Mouse (Mus musculus): Measurements from ENCODE around the gene Cib1. TPM values are rescaled to one million over a fixed set of nuclear protein-coding genes. Genes with fewer than 3 reads are reported as not detected.

The Cib1 gene
- polyA plus RNA-seq, 1 experiment from 2014 or later = 285 TPM

- 71% methylated on average over 11 of the region's 11 CpGs for WGBS
- peak overlapping the region; percentile 85 for H3K4me3 ChIP-seq (ENCODE audit: low read length)
- peaks cover 44% of the 10 kb centered on the region for H3K4me1 ChIP-seq (ENCODE audit: control insufficient read depth, insufficient read depth, low read length)
- ATAC-seq = no peak
- no peak overlapping the region for H3K27ac ChIP-seq (ENCODE audit: low read length)
- H3K4me2 ChIP-seq (ENCODE audit: low read depth, low read length) = peak overlapping the region; percentile 69
- H3K9me3 ChIP-seq (ENCODE audit: control insufficient read depth, low read length) = no peaks in the 10 kb centered on the region
- no peaks in the 10 kb centered on the region for H3K27me3 ChIP-seq (replicated peaks; ENCODE audit: control insufficient read depth, insufficient read depth, low read length)
- peak overlapping the region; percentile 86; the same call in 1 of the 2 replicates for H3K9ac ChIP-seq (ENCODE audit: low read depth, low read length)
- H3K36me3 ChIP-seq (ENCODE audit: control insufficient read depth, insufficient read depth, low read length) = no peaks in the 10 kb centered on the region
Measured at GRCm38 (mm10) chr7:80199851-80200587, 32.6 kb downstream of the Cib1 start.

DNA sequence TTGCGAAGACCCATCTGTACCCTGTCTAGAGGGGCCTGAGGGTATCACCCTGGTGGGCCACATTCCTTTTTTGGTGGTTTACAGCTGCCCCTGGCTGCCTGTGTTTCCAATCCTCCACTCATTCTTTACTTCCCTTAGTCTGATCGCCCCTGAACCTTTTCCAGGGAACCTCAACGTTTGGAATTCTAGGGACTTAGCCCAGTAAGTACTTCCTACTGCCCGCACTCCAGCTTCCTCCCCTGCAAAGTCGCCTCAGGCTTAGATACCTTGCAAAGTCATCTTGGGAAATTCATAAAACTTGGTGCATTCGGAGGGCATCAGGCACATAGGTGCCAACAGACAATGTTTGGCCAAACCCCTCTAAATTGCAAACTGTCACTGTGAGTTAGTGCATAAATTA lies 33.3 kb downstream of the Cib1 start:
- Histone ChIP-seq H3K9ac (ENCODE audit: low read depth, low read length) (peak overlapping the region; percentile 86), H3K4me3 (ENCODE audit: low read length) (peak overlapping the region; percentile 85), H3K4me1 (ENCODE audit: control insufficient read depth, insufficient read depth, low read length) (peaks cover 44% of the 10 kb centered on the region), H3K4me2 (ENCODE audit: low read depth, low read length) (peak overlapping the region; percentile 69), H3K36me3 (ENCODE audit: control insufficient read depth, insufficient read depth, low read length) (no peaks in the 10 kb centered on the region), H3K9me3 (ENCODE audit: control insufficient read depth, low read length) (no peaks in the 10 kb centered on the region), H3K27ac (ENCODE audit: low read length) (peak overlapping the region; percentile 96), H3K27me3 (replicated peaks; ENCODE audit: control insufficient read depth, insufficient read depth, low read length) (no peaks in the 10 kb centered on the region)
- ATAC-seq = no peak
- 24% methylated on average over 6 of the region's 6 CpGs for WGBS

GRCm38 (mm10) chr7:80198863-80199262 lies 33.8 kb downstream of the Cib1 start:
- Histone ChIP-seq H3K27me3 (replicated peaks; ENCODE audit: control insufficient read depth, insufficient read depth, low read length) (no peaks in the 10 kb centered on the region), H3K36me3 (ENCODE audit: control insufficient read depth, insufficient read depth, low read length) (no peaks in the 10 kb centered on the region), H3K27ac (ENCODE audit: low read length) (peak overlapping the region; percentile 96), H3K9ac (ENCODE audit: low read depth, low read length) (peak overlapping the region; percentile 86), H3K9me3 (ENCODE audit: control insufficient read depth, low read length) (no peaks in the 10 kb centered on the region), H3K4me1 (ENCODE audit: control insufficient read depth, insufficient read depth, low read length) (peaks cover 48% of the 10 kb centered on the region), H3K4me2 (ENCODE audit: low read depth, low read length) (peak overlapping the region; percentile 69), H3K4me3 (ENCODE audit: low read length) (peak overlapping the region; percentile 85)
- 1% methylated on average over 11 of the region's 11 CpGs for WGBS
- peak; percentile 17; the same call in 1 of the 2 replicates for ATAC-seq

GRCm38 (mm10) chr7:80197941-80198778 lies 34.5 kb downstream of the Cib1 start:
- peak overlapping the region; percentile 96 for H3K27ac ChIP-seq (ENCODE audit: low read length)
- H3K9me3 ChIP-seq (ENCODE audit: control insufficient read depth, low read length) = no peaks in the 10 kb centered on the region
- ATAC-seq = peak; percentile 92
- peak overlapping the region; percentile 69 for H3K4me2 ChIP-seq (ENCODE audit: low read depth, low read length)
- WGBS = under 1% methylated on average over 67 of the region's 74 CpGs
- H3K4me1 ChIP-seq (ENCODE audit: control insufficient read depth, insufficient read depth, low read length) = peaks cover 42% of the 10 kb centered on the region
- H3K36me3 ChIP-seq (ENCODE audit: control insufficient read depth, insufficient read depth, low read length) = no peaks in the 10 kb centered on the region
- H3K9ac ChIP-seq (ENCODE audit: low read depth, low read length) = peak overlapping the region; percentile 86
- H3K4me3 ChIP-seq (ENCODE audit: low read length) = peak overlapping the region; percentile 85
- H3K27me3 ChIP-seq (replicated peaks; ENCODE audit: control insufficient read depth, insufficient read depth, low read length) = no peaks in the 10 kb centered on the region

DNA sequence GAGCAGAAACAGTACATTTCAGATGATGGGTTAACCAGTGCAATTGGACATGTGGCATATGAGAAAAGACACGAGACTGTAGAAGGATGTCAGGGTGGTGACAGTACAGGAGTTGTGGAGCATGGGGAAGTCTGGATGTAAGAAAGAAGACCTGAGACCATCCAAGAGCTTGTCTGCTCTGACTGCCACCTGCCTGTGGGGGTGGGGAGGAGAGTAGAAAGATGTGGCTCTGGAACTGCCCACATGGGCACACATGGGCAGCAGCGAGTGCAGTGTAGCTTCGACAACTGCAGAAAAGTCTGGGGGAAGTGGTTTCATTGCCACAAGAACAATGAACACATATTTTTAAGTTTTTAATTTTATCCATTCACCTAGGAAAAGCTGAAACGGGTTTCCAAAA lies 35.2 kb downstream of the Cib1 start:
- peak overlapping the region; percentile 86 for H3K9ac ChIP-seq (ENCODE audit: low read depth, low read length)

DNA sequence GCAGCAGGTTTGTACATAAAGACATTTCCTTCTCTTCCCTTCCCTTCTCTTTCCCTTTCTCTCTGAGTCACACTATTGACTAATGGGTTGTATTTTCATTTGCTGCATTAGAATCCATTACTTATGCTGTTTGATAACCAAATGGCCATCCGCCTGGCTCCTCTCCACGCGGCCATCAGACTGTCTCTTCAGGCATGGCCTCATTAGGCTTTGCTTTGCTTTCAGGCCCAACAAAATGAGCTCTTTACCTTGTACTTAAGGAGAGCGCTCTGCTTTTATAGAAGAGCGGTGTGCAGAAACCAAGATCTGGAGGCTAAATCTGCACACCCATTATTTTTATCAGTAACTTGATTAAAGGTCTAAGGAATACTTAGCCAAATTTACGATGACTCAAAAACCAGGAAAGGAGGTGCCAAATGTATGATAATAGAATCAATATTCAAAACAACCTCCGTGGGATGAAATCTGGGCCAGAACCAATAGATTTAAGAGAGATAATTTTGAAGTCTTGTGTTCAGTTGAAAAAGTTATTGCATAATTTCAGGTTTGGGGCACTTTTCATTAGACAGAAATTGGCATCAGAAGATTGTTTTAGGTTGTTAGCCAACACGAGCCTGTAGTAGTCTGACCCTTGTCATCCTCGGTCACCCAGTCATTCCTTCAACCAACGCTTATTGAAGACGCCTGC lies 36.9 kb downstream of the Cib1 start:
- WGBS = 85% methylated on average over 10 of the region's 11 CpGs
- Histone ChIP-seq H3K9ac (ENCODE audit: low read depth, low read length) (no peak overlapping the region), H3K27me3 (replicated peaks; ENCODE audit: control insufficient read depth, insufficient read depth, low read length) (no peaks in the 10 kb centered on the region), H3K9me3 (ENCODE audit: control insufficient read depth, low read length) (no peaks in the 10 kb centered on the region), H3K4me1 (ENCODE audit: control insufficient read depth, insufficient read depth, low read length) (peaks cover 49% of the 10 kb centered on the region), H3K27ac (ENCODE audit: low read length) (no peak overlapping the region), H3K4me3 (ENCODE audit: low read length) (no peak overlapping the region), H3K4me2 (ENCODE audit: low read depth, low read length) (no peak overlapping the region), H3K36me3 (ENCODE audit: control insufficient read depth, insufficient read depth, low read length) (no peaks in the 10 kb centered on the region)
- no peak for ATAC-seq

More for the DNA sequence above, 35.2 kb downstream of the Cib1 start:
- Histone ChIP-seq H3K36me3 (ENCODE audit: control insufficient read depth, insufficient read depth, low read length) (no peaks in the 10 kb centered on the region), H3K27ac (ENCODE audit: low read length) (peak overlapping the region; percentile 96), H3K4me3 (ENCODE audit: low read length) (peak overlapping the region; percentile 85), H3K4me2 (ENCODE audit: low read depth, low read length) (peak overlapping the region; percentile 69), H3K9me3 (ENCODE audit: control insufficient read depth, low read length) (no peaks in the 10 kb centered on the region), H3K4me1 (ENCODE audit: control insufficient read depth, insufficient read depth, low read length) (peaks cover 43% of the 10 kb centered on the region), H3K27me3 (replicated peaks; ENCODE audit: control insufficient read depth, insufficient read depth, low read length) (no peaks in the 10 kb centered on the region)
- 10% methylated on average over 4 of the region's 4 CpGs for WGBS
- no peak for ATAC-seq

DNA sequence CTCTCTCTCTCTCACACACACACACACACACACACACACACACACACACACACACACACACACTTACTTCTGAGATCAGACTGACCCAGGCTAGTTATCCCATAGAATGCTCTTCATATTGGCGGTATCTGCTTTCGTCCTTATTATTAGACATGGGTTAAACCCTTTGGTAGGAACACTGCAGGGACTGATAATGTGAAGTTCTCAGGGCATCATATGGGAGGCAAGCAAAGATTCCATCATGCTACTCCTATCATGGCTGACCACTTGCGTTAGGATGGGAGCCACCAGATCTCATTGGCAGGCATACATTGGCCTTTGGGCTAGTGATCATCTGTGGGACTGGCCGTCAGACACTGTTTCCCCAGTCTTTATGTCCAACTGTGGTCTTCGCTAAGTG lies 37.5 kb downstream of the Cib1 start:
- WGBS = 95% methylated on average over 5 of the region's 5 CpGs
- Histone ChIP-seq H3K4me3 (ENCODE audit: low read length) (no peak overlapping the region), H3K9me3 (ENCODE audit: control insufficient read depth, low read length) (no peaks in the 10 kb centered on the region), H3K27me3 (replicated peaks; ENCODE audit: control insufficient read depth, insufficient read depth, low read length) (no peaks in the 10 kb centered on the region), H3K4me1 (ENCODE audit: control insufficient read depth, insufficient read depth, low read length) (peaks cover 47% of the 10 kb centered on the region), H3K4me2 (ENCODE audit: low read depth, low read length) (no peak overlapping the region), H3K27ac (ENCODE audit: low read length) (no peak overlapping the region), H3K36me3 (ENCODE audit: control insufficient read depth, insufficient read depth, low read length) (no peaks in the 10 kb centered on the region), H3K9ac (ENCODE audit: low read depth, low read length) (no peak overlapping the region)
- ATAC-seq = no peak

DNA sequence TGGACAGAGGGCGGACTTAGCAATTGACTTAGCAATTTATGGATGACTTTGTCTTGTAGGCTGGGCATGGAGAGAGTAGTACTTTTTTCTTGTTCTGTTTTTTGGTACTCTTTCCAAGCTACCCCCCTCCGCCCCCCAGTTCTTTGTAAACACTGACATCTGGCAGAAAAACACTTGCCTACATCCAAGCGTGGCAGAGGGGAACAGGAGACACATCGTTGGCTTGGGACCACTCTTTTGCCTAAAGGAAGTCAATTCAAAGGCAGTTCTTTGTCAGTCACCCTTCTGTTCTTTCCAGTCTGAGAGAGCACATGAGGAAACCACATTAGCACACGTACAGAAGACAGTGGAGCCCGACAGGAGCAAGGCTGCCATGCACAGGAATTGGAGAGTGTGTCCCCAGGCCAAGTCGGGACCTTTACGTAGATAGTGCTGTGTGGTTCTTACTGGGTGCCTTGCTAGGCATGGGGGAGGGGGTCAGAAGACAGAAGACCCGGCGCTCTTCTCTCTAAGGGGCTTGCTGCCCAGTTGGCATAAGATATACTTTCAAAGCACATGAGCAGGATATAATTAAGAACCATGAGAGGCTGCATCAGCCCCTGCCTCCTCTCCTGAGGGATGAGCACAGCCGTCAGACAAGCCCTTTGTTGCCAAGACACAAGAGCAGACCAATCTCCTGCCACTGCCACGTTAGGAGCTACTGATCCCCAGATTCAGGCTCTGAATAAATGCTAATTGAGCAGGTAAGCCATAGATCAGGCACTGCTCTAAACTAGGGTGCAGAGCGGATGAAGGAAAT lies 38.5 kb downstream of the Cib1 start:
- H3K4me3 ChIP-seq (ENCODE audit: low read length) = no peak overlapping the region
- H3K9me3 ChIP-seq (ENCODE audit: control insufficient read depth, low read length) = no peaks in the 10 kb centered on the region
- no peak overlapping the region for H3K4me2 ChIP-seq (ENCODE audit: low read depth, low read length)
- 0 out of 2 replicates have a peak overlapping the region, but pooled peaks have one; percentile 16 for H3K9ac ChIP-seq (ENCODE audit: low read depth, low read length)
- no peak overlapping the region for H3K27ac ChIP-seq (ENCODE audit: low read length)
- no peaks in the 10 kb centered on the region for H3K36me3 ChIP-seq (ENCODE audit: control insufficient read depth, insufficient read depth, low read length)
- 71% methylated on average over 13 of the region's 13 CpGs for WGBS
- H3K4me1 ChIP-seq (ENCODE audit: control insufficient read depth, insufficient read depth, low read length) = peaks cover 42% of the 10 kb centered on the region
- no peaks in the 10 kb centered on the region for H3K27me3 ChIP-seq (replicated peaks; ENCODE audit: control insufficient read depth, insufficient read depth, low read length)
- no peak for ATAC-seq
